Mouse (Mus musculus) embryo, embryonic 11 days (tissue): ENCODE measurements around the gene Nr3c2.
A peak's percentile ranks its signal among the peaks of the same experiment; 100 is the strongest.

Experiments
- DNase-seq: peaks from one replicate; pipeline ENCODE4 v3.0.0-alpha.2; 2015

Gene Nr3c2

DNA sequence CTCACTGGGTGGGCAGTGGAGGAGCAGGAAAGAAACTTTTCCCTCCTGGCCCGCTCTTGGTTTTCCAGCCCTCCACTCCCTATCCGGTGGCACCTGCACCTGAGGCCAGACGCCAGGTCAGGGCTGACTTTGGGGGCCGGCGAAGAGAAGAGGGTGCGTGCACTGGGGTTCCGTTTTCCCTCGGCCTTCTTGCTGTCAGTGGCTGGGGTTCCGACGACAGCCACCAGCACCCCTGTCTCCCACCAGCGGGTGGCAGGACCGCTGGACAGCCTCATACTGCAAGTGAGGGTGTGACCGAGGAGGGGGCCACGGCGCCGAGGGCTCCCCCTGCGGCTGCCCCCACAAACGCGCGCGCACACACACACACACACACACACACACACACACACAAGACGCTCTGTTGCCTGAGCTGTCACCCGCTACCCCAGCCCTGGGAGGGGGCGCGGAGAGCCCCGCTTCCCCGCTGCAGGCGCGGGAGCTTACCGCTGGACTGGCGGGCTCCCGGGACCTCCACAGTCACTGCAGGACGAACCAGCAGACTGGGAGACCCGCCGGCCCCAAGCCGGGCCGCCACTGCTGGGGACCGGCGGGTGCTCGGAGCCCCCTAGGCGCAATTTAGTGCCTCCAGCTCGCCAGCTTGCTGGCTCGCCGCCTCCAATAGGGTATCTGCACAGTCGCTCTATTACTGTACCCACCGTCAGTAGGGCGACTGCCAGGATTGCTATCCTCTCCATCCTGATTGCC, at the start of gene Nr3c2:
Gene Nr3c2, plus strand, starts transcription at position 32 of the 744 bp plus-strand sequence.
- peak; percentile 44 for DNase-seq

DNA sequence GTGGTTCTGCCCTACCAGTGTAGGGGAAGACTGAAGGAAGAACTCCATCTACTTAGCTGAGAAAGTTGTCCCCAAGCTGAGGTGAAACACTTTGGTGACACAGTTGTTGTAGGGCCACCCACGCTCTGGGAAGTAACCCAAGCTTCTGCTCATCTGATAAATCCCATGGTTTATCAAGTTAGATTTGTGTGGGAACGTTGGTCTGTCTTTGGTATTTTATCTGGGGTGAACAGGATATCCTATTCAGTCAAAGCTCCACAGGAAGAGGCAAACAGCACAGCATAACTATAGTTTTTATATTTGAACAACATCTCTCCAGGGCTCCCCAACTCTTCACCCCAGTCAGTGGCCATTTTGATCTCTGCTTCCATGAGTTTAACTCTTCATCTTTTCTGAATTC, 40.7 kb upstream of the Nr3c2 start:
- DNase-seq, result no peak

DNA sequence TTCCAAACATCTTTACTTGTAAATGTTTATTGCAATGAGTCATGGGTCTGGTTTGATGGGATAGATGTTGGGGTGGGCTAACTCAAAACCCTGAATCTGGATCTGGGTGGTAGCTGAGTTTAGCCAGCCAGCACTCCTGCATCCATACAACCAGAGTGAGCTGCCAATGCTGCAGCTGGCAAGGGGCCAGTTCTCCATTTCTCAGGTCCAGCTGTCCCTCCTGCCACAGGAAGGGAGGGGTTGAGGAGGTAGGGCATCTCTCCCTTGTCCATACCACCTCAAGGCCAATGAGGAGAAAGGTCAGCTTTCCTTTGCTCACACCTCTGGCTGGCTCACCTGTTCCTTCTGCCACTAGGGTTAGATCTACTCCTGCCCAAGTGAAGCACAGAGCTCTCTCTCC, 39.5 kb upstream of the Nr3c2 start:
- DNase-seq, result no peak

DNA sequence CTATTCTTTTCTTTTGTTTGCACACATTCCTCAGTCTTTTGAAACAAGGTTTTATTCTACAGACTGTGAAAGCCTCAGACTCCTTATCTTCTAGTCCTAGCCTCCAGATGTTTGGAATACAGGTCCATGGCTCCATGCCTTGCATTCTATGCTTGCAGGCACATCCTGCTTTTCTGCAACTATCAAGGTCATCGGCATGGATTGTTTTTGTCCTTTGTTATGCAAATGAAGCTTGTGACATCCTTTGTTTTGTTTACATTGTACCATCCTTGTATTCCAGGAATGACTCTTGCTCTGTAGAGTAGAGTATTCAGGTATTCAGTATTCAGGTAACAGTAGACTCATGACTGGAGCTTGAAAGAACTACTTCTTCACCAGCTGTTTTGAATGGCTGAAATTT, 36.2 kb upstream of the Nr3c2 start:
- DNase-seq, result no peak

DNA sequence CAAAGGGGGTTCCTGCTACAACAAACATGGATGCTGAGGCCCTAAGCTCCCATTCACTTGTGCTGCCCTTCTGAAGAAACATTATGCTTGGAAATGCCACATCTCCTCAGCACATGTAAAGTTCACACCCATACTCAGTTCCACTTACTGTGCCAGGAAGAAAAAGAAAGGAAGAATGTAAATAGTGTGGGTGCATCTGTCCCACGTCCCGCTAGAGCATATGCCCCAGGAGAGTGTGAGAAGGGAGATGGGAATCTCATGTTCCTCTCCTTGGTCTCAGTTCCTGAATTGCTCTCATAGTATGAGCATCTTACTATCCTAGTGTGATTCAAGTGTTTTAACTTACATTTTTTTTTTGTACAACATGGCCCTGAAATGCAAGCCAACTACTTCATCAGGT, 22.4 kb upstream of the Nr3c2 start:
- DNase-seq, result no peak

DNA sequence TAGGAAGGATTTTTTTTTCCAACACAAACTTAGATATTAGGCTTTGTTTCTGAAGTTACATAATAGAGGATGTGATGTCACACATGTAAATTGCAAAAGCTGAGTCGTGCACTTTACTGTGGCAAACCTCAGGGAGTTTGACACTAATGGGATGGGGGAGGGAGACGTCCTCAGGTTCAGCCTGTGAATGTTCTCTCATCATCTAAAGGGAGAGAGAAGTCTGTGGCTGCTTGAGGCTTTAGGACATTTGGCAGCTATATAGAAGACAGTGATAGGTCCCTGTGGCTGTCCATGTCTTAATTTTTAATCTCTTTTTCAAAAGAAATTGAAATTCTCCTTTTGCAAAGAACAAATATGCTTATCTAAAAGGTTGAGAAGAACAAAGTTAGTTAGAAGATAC, 2.2 kb upstream of the Nr3c2 start:
- no peak for DNase-seq

DNA sequence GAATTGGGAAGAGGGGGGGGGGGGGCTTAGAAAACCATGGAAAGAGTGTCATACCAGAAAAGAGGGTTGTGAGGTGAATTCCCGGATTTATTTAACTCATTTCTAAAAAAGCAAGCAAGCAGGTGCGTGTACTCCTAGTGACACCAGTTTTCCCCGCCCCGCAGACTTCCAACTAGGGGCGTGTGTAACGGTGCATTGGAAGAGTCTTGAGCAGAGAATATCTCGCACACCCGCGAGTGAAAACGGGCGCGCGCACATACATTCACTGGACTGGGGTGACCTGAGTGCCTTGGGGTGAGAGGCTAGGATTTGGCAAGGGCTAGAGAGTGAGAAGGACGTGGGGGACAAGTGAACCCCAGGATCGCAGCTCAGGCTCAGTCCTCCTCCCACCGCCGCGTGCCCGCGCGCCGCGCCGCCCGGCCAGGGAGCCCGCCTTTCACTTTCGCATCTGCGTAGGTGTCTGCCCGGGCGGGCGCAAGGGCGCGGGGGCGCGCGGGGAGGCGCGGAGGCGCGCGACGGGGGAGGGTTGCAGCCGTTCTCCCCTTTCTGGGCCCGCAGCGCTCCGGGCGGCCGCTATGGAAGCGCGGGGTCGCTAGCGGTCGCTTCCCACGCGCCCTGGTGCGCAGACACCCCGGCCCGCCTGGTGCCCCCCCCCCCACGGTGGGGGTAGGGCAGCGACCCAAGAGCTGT, 376 bp upstream of the Nr3c2 start:
- DNase-seq, result peak; percentile 76

DNA sequence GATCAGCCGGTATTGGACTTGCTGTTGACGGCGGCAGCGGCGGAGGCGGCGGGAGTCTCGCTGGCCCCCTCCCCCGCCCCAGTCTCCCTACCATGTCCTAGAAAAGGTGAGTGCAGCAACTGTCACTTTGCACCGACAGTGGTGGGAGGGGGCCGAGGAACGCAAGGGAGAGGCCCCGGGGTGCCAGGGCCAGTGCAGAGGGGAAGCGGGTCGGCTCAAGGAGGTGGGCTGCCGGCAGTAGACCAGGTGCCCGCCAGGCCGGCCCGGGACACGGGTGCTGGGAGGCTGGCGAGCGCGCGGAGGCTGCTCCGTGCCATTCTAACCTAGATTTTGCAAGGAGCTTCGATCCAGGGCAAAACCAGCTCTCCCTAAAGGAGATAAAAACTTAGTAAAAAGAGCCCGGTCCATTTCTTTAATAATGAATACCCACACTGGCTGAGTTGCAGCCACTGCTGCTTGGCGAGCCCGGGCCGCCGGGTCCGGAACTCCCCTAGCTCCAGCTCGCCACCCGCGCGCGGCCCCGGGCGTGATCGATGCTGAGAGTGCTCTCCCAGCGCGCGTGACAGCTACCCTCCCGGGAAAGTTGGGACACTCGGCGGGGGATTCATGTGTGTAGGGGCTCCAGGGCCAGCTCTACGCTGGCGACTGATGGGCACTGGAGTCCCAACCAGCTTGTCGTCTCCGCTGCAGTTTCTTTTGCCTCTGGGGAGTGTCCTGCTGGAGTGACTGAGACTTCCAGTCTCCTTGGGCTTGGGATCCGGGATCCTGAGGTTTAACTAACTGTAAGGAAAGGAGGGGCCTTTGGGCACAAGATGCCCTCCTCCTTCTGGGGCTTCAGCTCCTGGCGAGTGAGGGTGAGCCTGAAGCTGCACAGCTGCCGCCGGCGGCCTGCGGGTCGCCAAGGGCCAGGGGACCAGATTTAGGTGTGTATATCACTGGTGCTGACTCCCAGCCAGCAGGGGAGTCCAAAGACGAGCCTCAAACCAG, 1.2 kb downstream of the Nr3c2 start:
- peak; percentile 55 for DNase-seq

DNA sequence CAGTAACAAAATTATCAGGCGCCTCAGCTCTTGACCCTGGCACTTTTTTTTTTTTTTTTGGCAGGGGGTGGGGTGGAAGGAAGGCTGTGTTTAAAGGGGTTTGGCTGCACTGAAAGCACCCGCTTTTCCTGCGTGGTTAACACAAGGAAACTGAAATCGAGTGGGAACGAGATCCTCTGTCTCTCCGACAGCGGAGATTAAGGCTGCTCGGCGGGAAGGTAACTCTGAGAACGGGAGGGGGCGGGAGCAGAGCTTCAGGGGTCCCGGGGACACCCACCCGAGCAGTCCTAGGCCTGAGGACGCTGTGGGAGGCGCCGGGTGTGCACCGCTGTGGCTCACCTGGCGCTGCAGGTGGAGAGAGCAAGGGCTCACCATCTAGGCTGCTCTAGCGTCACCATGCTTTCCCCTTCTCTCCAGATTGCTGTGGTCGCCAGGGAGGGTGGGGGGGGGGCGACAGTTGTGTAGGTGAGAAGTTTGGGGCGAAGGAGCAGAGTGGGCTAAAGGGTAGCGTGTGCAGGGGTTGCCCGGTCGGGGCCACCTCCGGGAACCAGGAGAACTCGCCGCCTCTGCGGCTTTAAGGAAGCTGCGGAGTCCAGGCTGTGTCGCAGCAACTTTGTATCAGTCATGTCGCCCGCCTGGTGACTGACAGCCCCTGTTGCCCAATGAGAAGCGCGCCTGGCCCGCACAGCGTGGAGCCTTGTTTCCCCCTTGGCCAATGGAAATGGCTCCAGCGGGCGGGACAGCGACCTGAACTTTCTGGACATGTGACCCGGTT, 2.4 kb downstream of the Nr3c2 start:
- peak; percentile 96 for DNase-seq

DNA sequence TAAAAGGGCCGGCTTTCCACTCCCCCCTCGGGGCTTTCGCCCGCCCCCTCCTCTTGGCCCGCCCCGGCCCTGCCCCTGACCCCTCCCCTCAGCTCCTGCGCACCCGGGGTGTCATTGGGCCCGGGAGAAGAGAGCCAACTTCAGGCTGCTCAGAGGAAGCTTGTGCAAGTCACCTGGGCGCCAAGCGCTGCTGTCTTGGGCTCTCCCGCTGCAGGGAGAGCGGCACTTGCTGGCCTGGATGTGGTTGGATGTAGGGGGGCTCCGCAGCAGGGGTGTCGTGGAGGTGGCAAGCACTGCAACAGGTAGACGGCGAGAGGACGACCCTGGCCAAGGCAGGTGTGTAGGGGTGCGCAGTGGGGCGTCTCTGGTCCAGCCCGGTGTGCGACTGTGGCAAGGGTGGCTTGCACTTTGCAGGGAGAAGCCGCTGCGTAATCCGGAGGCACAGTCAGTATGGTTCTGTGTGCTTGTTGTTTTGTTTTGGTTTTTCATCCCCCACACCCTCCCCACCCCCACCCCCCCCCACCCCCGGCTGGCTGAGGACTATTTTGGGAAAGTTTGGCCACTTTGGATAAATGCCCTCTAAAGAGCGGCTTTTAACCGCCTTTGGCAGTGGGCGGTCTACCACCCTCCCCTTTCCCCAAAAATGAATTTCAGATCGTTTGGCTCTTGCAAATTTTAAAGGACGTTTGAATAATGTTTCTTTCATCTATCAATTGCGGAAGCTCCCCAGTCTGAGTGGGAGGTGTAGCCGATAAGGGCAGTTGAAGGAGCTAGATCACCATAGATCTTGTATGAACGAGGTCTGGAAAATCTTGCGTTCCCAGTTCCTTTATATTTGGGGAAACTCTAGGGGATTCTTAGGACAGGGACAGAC, 3.2 kb downstream of the Nr3c2 start:
- peak; percentile 4 for DNase-seq

DNA sequence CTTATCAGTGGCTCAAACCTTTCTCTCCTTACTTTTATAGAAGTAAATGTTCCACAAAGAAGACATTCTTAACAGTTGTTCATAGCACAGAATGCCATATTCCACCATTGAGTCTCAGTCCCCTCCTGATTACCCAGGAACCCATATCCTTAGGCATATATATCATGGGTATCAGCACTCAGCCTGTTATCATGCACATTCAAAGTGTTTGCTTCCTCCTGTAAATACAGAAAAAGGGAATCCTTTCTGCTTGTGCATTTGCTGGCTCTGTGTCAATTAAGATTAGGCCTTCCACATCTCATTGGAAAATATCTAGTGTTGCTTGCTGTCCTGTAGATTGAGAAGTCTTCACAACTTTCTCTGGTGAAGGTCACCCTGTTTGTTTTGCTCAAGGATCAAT, 12.0 kb downstream of the Nr3c2 start:
- no peak for DNase-seq

DNA sequence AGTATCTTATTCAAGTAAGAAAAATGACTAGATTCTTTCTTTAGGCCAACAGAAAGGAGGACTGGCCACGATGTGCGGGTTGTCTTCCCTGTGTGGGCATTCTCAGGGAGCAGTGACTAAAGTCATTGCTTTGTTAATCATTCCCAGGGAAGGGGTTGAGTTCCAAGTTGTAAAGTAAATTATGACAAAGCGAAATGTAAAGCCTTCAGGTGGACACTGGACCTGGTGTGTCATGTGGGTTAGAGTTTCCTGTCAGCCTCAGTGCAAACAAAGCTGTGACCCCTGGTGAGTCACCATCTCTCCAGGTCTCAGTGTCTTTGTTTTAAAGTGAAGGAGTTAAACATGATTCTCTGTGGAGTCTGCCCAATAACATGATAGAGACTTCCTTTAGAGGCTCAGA, 13.4 kb downstream of the Nr3c2 start:
- DNase-seq, result no peak

DNA sequence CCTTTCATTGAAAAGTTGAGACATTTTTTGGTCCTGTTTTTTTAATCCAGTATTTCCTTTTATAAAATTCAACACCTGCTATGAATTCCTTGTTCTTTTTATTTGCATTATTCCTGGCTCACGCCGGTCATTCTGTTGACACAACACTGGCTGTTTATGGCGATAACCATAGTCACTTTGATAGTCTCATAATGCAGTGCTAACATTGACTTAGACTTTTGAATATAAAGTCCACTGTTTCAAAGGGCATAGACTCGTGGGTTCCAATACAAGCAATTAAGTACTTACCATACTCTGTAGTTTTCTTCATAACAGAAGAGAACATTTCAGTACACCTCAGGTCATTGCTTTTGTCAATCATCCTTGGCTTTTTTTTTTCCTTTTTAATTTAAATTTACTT, 14.0 kb downstream of the Nr3c2 start:
- DNase-seq, result no peak

DNA sequence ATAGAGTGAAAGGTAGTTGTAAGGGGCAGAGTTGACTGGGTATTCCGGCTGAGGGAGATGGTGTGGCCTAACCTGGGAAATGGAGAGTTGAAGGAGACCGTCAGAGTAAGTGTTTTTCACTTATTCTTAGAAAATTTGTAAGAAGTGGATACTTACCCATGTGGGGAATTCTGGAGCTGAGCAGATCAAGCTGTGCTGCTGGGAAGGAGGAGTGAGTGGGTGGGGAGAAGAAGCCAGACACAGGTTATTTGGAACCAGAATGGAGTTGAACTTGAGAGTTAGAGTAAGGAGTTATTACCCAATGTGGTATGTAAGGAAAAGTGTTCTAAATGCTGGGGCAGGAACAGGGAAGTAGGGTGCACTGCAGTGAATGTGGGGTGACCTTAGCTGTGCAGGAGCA, 16.0 kb downstream of the Nr3c2 start:
- DNase-seq, result no peak

DNA sequence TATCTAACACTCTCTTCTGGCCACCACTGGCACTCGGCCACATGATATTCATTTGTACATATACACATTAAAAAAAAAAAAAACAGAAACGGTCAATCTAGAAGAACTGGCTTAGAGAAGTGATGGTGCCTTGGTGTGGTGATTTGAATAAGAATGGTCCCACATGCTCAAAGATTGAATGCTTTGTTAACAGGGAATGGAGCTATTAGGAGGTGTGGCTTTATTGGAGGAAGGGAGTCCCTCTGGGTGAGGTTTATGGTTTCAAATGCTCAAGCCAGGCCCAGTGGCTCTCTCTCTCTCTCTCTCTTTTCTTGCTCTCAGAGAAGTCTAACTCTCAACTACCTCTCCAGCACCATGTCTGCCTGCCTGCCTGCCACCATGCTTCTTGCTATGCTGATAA, 20.3 kb downstream of the Nr3c2 start:
- no peak for DNase-seq

DNA sequence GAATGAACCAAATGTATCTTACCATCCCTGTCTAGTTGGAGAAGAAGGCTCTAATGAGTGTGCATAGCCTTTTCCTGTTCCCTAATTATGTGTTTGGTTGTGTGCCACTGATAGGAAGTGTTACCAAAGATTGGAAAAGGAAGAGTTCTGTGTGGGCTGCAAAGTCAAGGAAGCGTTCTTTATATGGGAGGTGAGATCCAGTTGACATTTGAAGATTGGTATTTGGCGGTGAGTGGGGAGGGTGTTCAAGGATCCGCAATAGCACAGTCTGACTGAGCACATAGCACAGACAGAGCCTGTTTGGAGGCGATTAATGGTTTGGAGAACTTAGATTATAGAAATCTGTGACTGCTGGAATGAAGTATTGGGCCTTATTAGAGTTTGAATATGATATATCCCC, 24.9 kb downstream of the Nr3c2 start:
- no peak for DNase-seq

DNA sequence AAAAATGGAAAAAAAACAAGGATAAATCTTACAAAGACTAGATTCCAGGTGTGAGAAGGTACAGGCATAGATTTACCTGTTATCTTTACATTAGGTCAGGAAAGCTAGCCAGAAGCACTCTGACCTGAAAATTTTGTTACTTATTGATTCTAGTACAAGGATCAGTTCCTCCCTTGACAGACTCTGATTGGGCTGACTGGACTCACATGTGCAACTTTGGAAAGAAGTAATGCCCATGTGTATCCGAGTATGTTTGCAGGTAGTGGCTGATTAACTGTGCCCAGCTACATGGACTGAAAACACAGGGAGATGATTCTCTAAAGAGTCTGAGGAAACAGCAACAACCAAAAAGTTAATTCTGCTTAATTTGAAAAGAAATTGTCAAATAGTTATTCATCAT, 29.1 kb downstream of the Nr3c2 start:
- DNase-seq, result no peak

DNA sequence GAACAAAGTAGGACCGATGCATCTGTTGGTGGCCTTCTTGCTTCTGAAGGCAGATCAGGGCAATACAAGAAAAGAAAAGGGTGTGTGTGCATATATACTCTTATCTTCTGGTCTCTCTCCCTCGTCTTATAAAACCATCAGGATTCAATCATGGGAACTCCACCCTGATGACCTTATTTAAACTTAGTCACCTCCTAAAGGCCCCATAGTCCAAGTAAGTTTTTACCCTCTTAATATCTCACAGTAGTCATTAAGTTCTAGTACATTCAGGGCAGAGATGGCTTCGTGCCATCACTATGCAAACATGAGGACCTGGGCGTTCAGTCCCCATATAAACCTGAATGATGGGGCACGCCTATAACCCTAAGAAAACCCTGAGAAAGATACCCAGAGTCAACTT, 29.6 kb downstream of the Nr3c2 start:
- DNase-seq, result no peak

DNA sequence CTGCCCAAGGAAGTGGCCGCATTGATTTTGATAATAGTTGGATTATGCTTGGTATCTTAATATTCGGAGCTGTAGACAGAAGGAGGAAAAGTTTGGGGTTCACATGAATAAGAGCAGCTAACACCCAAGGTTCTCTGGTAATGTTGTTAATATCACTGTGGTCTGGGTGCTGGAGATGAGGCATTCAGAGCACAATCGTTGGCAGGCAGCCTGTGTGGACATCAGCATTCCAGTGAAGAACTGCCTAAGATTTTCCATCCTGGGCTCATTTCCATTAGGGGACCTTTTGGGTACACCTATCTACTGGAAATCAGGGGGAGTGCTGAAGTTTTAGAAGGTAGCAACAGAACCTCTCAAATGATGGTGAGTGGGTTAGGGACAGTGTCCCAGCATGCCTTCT, 65.8 kb downstream of the Nr3c2 start:
- DNase-seq, result no peak

DNA sequence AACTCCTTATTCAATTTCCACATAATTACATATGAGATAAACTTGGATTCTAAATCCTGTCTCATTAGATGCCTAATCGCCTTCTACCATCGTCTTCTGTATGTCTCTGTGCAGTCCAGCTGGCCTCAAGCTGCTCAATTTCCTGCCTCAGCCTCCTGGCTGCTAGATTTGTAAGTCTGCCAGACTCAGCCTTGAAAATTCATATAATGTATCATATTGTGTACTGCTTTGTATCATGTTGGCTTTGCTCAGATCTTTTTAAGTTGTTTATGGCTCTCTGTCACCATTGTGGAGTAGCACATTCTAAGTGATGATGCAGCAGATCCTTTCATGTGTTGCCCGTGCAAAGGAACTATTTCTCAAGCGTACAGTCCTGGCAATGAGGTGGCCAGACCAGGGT, 71.9 kb downstream of the Nr3c2 start:
- DNase-seq, result no peak

DNA sequence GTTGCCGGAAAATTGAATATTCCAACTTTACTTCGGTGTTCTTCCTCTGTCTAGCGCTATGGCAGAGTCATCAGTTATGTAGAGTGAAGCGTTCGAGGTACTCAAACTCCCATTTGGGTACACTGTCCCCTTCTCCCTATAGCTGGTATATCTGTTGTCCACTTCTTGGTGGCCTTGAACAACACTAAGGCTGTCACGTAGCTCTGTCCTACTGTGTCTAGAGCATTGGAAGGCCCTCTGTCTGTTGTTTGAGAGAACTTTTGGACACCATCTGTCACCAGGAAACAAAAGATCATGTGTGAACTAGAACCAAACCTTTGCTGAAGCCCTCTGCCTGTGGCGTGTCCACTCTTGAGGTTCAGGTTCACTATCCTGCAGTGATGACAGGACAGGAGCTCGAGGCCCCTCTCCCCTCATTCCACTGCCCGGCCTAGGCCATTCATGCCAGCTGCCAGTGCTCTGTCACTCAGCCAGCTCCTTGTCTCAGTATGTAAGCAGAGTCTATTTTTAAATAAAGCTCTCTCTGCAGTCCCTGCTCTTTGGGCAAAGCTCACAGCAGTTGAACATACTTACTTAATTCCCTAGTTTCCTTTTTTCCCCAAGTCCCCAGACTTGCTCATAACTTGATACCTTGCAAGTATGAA, 72.6 kb downstream of the Nr3c2 start:
- DNase-seq, result no peak
